Mouse (Mus musculus) liver, embryonic 16.5 days (tissue): ENCODE measurements around the gene Aebp2. TPM values are rescaled to one million over a fixed set of nuclear protein-coding genes. Genes with fewer than 3 reads are reported as not detected.

Experiments used
- ATAC-seq: fragments of 200-750 bp; cut with Nextera tagmentation; 2 replicates; pipeline ENCODE4 v1.8.0; 2017; ENCODE audit warnings: low read depth, mild to moderate bottlenecking, moderate number of reproducible peaks, moderate library complexity
- H3K27ac ChIP-seq: fragments of 300-500 bp; sonication (generic); 2 replicates; pipeline ENCODE4 v1.5.1; 2014; ENCODE audit warnings: mild to moderate bottlenecking, low read length
- H3K27me3 ChIP-seq: fragments of 300-500 bp; sonication (generic); 2 replicates; pipeline ENCODE4 v1.6.1; 2014; ENCODE audit warnings: low read depth, low read length, mixed read lengths; ENCODE audit not compliant: control insufficient read depth, insufficient read depth
- H3K36me3 ChIP-seq: fragments of 300-500 bp; sonication (generic); 2 replicates; pipeline ENCODE4 v1.6.1; 2014; ENCODE audit warnings: mild to moderate bottlenecking; ENCODE audit not compliant: control insufficient read depth, insufficient read depth
- H3K4me1 ChIP-seq: fragments of 300-500 bp; sonication (generic); 2 replicates; pipeline ENCODE4 v1.6.1; 2014; ENCODE audit warnings: low read depth, low read length, mixed read lengths; ENCODE audit not compliant: control insufficient read depth
- H3K4me2 ChIP-seq: fragments of 300-500 bp; sonication (generic); 2 replicates; pipeline ENCODE4 v1.6.1; 2014; ENCODE audit warnings: low read depth, low read length, mixed read lengths
- H3K4me3 ChIP-seq: fragments of 300-500 bp; sonication (generic); 2 replicates; pipeline ENCODE4 v1.5.1; 2014; ENCODE audit warnings: low read depth, mild to moderate bottlenecking, low read length
- H3K9ac ChIP-seq: fragments of 300-500 bp; sonication (generic); 2 replicates; pipeline ENCODE4 v1.6.1; 2014; ENCODE audit warnings: low read depth, low read length
- H3K9me3 ChIP-seq: fragments of 300-500 bp; sonication (generic); replicated peaks from 2 replicates; pipeline ENCODE4 v1.6.1; 2016; ENCODE audit warnings: low read length; ENCODE audit not compliant: control insufficient read depth
- WGBS: fragments of 180-500 bp; shearing (Covaris S2); extraction: QIAGEN DNeasy Blood & Tissue Kit; methylation state at CpG from one replicate; pipeline ENCODE4 v1.1.7; 2014; ENCODE audit not compliant: insufficient replicate concordance; 5-methylcytosine and 5-hydroxymethylcytosine counted together
- polyA plus RNA-seq: library from polyadenylated mRNA; unstranded; fragments of >200 nt; fragmentation: Nextera tagmentation; extraction: Ambion mirVana; gene quantifications from 2 replicates; pipeline ENCODE4 v1.2.1, GENCODE M21; 2015

Aebp2 gene
- polyA plus RNA-seq, 1 experiment from 2014 or later: 2.5 TPM

- Histone ChIP-seq H3K9ac (no peak overlapping the region), H3K9me3 (no peaks in the 10 kb centered on the region), H3K4me3 (no peak overlapping the region), H3K36me3 (no peaks in the 10 kb centered on the region), H3K27ac (no peak overlapping the region), H3K4me2 (no peak overlapping the region), H3K27me3 (no peaks in the 10 kb centered on the region), H3K4me1 (no peaks in the 10 kb centered on the region)
- 14% methylated on average over 10 of the region's 10 CpGs for WGBS
- no peak for ATAC-seq
These were observed 92.5 kb downstream of the Aebp2 start for GRCm38 (mm10) chr6:140714905-140715365.

DNA sequence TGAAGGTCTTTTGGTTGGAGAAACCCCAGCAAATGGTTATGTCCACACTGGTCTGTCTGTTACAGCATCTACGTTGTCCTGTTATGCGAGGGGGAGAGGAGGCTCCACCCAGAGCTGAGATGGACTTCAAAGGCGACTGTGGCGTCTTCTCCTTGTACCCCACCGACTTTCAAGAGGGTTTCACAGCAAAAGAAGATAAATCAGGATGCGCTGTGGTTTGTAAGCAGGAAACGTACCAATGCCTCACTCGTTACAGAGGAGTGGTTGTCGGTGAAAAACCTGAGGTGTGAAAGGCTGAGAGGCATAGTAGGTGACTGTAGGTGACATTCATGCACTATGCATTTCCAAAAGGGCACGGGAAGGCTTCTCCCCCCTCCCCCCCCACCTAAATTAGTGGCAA lies 99.6 kb downstream of the Aebp2 start:
- H3K27me3 ChIP-seq: no peaks in the 10 kb centered on the region
- no peaks in the 10 kb centered on the region for H3K36me3 ChIP-seq
- no peak overlapping the region for H3K9ac ChIP-seq
- no peak for ATAC-seq
- no peak overlapping the region for H3K4me3 ChIP-seq
- H3K4me2 ChIP-seq: no peak overlapping the region
- WGBS: 40% methylated on average over 10 of the region's 10 CpGs
- no peak overlapping the region for H3K27ac ChIP-seq
- H3K4me1 ChIP-seq: no peaks in the 10 kb centered on the region
- H3K9me3 ChIP-seq: no peaks in the 10 kb centered on the region

Other genes with a start within 250 kb of the Aebp2 start
- gene Plekha5, start 198.6 kb upstream of the Aebp2 start, polyA plus RNA-seq: 4.2 and 5.5 TPM in 2 replicates
- not detected in 2 replicates for gene Gm11077, start 106.6 kb downstream of the Aebp2 start, polyA plus RNA-seq